In genomic region chr9:83383235-83383634, GRCm38 (mm10) we compare ENCODE assay signal across 23 mouse cellular contexts. TPM values are rescaled to one million over a fixed set of nuclear protein-coding genes. Genes with fewer than 3 reads are reported as not detected.
"Had no signal": no experiment of that assay in that cellular context is flagged by ENCODE, and none has a peak within 500 bp of the region (broad histone marks: within the 10 kb centered on the region; RNA-seq: fewer than 3 reads in every experiment).

No protein-coding gene starts in this region.

- H3K27ac ChIP-seq: embryonic facial prominence, embryonic 10.5 days; embryonic facial prominence, embryonic 12.5 days; embryonic facial prominence, embryonic 13.5 days; embryonic facial prominence, embryonic 15.5 days; forebrain, embryonic 10.5 days; forebrain, embryonic 12.5 days; forebrain, embryonic 13.5 days; forebrain, embryonic 15.5 days; gastrocnemius, adult 2 months; heart, adult 2 months had no signal

- H3K9me3 ChIP-seq: embryonic facial prominence, embryonic 10.5 days; embryonic facial prominence, embryonic 12.5 days; embryonic facial prominence, embryonic 13.5 days; embryonic facial prominence, embryonic 15.5 days; forebrain, embryonic 10.5 days; forebrain, embryonic 12.5 days; forebrain, embryonic 13.5 days; forebrain, embryonic 15.5 days had no signal

- H3K27me3 ChIP-seq: embryonic facial prominence, embryonic 12.5 days; embryonic facial prominence, embryonic 13.5 days; embryonic facial prominence, embryonic 15.5 days; forebrain, embryonic 12.5 days; forebrain, embryonic 13.5 days; forebrain, embryonic 15.5 days had no signal

- H3K9ac ChIP-seq: embryonic facial prominence, embryonic 12.5 days; embryonic facial prominence, embryonic 13.5 days; embryonic facial prominence, embryonic 15.5 days; forebrain, embryonic 12.5 days; forebrain, embryonic 13.5 days; forebrain, embryonic 15.5 days; forebrain, postnatal 0 days had no signal

- DNase-seq: cerebellum, adult 2 months; cerebellum, adult 8-10 months; cerebellum, adult 9-11 months; cerebellum, postnatal 36 days; forebrain, postnatal 0 days; gastrocnemius, adult 2 months; gastrocnemius, postnatal 10 days; gastrocnemius, postnatal 14 days; gastrocnemius, postnatal 25 days; gastrocnemius, postnatal 36 days; heart, adult 11 months; heart, adult 2 months had no signal

- ATAC-seq: forebrain, embryonic 13.5 days; forebrain, embryonic 14.5 days; forebrain, embryonic 15.5 days; forebrain, embryonic 16.5 days; forebrain, postnatal 0 days had no signal

- H3K4me1 ChIP-seq: embryonic facial prominence, embryonic 10.5 days; embryonic facial prominence, embryonic 12.5 days; forebrain, embryonic 10.5 days had no signal

- H3K4me2 ChIP-seq: embryonic facial prominence, embryonic 12.5 days; embryonic facial prominence, embryonic 13.5 days; embryonic facial prominence, embryonic 15.5 days; forebrain, embryonic 12.5 days; forebrain, embryonic 13.5 days; forebrain, embryonic 15.5 days had no signal

- H3K4me3 ChIP-seq: embryonic facial prominence, embryonic 10.5 days; embryonic facial prominence, embryonic 12.5 days; embryonic facial prominence, embryonic 13.5 days; embryonic facial prominence, embryonic 15.5 days; erythroblast, embryonic 14.5 days; forebrain, embryonic 10.5 days; forebrain, embryonic 12.5 days; forebrain, embryonic 13.5 days; forebrain, embryonic 15.5 days; gastrocnemius, adult 2 months; heart, adult 2 months had no signal

- H3K36me3 ChIP-seq: embryonic facial prominence, embryonic 10.5 days; embryonic facial prominence, embryonic 12.5 days; embryonic facial prominence, embryonic 13.5 days; embryonic facial prominence, embryonic 15.5 days; forebrain, embryonic 10.5 days; forebrain, embryonic 12.5 days; forebrain, embryonic 15.5 days had no signal

RNA-seq across cellular contexts. Expression of gene Lca5, which starts 57.7 kb away (rescaled TPM):
- polyA plus RNA-seq: erythroblast, embryonic 14.5 days had no signal
